Mouse (Mus musculus): ENCODE results near the gene Prps2.
"Not testable (repeated sequence)": the region's sequence is repeated elsewhere in the genome, so short reads cannot be mapped to it uniquely, and the experiment has no call there.

Gene Prps2

DNA sequence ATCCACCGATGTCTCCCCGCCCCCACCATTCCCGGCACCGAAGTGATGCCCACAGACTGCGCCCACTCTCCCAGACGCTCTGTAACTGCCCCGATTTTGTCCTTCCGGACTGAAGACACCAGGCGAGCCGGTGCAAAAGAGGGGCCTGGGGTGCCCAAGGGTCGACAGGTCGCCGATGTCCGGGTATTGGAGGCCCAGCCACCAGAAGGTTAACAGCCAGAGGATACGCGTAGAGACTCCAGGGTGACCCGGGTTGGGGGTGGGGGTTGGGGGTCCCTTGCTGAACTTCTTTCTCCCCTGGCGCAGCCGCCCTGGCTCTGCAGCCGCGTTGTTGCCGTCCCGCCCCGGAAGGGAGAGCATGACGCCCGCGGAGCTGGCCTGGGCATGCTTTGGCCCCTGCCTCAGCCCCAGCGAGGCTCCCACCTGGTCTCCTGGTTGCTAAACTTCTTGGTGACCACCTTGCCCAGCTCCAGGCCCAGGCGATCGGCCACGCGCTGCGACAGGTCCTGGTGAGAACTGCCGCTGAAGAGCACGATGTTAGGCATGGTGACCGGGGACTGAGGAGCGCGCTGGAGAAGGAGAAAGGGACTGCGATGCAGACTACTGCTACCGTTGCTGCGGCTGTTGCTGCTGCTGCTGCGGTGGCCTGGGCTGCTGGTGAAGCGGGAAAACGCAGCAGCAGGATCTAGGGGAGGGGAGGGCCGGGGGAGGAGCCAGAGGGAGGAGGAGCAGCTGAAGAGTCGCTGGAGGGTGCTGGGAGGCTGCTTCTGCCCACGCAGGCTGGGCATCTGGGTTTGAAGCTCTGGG is at the start of gene Prps2:
Gene Prps2, minus strand, starts transcription at position 703 of the 807 bp plus-strand sequence.
- peak; percentile 37 for DNase-seq

- DNase-seq: no peak
Measured at GRCm38 (mm10) chrX:167417654-167418053, 35.1 kb upstream of the Prps2 start.

- no peak for DNase-seq
Measured at GRCm38 (mm10) chrX:167394940-167395339, 12.4 kb upstream of the Prps2 start.

DNA sequence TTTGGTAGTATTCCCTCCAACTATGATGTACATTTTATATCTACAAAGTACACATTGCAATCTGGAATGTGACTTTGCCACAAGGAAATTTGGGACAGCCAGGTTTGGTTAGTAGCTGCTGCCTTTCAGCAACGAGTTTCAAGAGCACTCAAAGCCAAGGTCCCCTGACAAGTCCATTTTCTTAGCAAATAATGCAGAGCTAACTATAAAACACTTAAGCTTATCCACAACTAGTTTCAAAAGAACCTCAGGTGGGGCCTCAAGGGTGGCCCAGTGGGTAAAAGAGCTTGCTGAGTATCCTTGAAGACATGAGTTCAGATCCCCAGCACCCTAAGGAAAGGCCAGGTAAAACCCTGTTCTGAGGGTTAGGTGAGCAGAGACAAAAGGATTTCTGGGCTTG is 4.1 kb upstream of the Prps2 start:
- no peak for DNase-seq

DNA sequence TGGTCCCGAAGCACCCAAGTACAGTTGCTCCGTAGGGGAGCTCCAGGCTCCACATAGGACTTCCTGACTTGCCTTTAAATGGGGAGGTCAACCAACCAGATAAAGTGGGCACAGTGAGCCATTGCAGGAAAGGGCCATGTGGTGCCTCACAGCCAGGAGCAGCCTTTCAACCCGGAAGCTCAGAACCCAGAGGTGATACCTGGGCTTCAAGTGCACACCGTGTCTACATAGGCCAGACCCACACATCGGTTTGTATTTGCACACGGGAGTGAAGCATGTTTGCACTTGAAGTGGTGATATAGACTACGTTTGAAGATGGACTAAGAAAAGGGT is 271 bp upstream of the Prps2 start:
- no peak for DNase-seq

- no peak for DNase-seq
Measured at GRCm38 (mm10) chrX:167381583-167382046, 934 bp downstream of the Prps2 start.

DNA sequence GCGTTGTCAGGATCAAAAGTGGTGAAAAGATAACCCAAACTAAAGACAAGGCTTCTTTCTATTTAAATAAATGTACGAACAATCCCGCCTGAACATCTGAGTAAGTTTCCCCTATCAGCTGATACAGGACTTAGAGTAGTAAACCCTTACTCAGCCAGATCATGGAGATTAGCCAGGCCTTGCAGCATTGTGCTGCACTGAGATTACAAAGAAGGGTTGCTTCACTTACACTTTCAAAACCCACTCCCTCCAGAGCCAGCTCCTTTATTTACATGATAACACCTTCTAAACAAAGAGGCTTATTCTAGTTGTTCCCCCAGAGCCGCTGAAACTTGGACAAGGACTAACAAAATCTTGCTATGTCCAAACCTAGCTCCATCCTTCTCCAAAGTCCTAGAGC is 2.5 kb downstream of the Prps2 start:
- no peak for DNase-seq

DNA sequence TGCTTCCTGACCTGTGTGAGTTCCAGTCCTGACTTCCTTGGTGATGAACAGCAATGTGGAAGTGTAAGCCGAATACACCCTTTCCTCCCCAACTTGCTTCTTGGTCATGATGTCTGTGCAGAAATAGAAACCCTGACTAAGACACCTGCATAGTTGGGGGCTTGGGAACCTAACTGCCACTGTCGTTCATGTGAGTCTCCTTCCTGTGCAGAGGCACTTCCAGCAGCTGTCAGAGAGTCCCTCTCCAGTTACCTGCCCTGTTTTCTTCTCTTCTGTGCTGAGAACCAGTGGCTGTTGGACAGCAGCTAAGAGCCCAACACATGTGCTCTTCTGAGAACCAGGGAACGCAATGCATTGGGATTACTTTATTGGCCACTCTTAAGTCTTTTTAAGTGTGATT is 21.3 kb downstream of the Prps2 start:
- not testable (repeated sequence) for DNase-seq

GRCm38 (mm10) chrX:167359704-167360103 is 22.8 kb downstream of the Prps2 start:
- no peak for DNase-seq

DNA sequence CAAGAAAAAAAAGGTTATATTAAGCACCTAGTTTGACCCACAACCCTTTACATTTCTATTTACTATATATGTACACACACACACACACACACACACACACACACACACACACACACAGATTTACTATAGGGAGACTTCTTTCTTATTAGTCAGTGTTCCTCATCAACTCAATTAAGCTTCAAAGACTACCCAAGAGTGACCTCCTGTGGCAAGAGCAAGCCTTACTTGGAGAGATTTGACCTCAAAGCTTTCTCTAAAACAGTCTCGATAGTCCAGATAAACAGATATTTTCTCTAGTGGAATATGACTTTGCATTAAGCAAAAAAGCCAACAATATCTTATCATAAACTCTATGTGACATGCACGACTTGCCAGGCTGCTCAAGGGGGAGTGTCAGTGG is 25.1 kb downstream of the Prps2 start:
- DNase-seq: no peak

GRCm38 (mm10) chrX:167355965-167356364 is 26.6 kb downstream of the Prps2 start:
- DNase-seq: no peak

DNA sequence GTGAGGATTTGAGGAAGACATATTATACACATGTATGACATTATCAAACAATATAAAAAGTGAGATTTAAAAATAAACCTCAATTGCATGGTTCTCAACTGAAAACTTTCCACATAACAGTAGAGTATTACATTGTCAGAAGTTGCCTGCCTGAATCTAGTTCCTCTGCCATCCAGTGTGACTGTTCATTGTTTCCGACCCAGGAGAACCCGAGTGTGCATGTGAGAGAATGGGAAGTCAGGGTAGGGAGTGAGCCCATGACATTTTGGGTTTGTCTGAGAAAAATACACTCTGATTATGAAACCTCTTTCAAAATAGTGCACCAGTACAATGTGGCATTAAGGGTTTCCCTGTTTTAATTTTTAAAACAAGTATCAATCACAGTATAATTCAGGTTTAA is 28.9 kb downstream of the Prps2 start:
- DNase-seq: no peak

DNA sequence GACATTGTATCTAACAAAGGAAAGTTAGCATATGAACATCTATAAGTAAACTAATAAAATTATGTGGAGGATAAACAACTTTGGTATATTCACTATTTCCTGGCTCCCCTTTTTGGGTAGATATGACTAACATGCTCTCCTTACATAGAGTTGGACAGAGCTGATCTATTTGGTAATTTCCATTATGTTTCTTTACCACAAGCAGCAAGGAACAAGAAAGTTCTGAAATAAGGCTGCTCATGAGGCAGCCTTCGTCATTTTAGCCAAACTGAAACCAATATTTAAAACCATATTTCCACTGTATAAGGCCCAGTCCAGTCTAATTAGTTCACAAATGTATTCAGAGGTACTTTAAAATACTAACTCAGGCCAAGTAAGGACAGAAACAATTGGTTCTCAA is 36.1 kb downstream of the Prps2 start:
- DNase-seq: no peak

- no peak for DNase-seq
Measured at GRCm38 (mm10) chrX:167344356-167344755, 38.2 kb downstream of the Prps2 start.

GRCm38 (mm10) chrX:167341811-167342210 is 40.7 kb downstream of the Prps2 start:
- no peak for DNase-seq

DNA sequence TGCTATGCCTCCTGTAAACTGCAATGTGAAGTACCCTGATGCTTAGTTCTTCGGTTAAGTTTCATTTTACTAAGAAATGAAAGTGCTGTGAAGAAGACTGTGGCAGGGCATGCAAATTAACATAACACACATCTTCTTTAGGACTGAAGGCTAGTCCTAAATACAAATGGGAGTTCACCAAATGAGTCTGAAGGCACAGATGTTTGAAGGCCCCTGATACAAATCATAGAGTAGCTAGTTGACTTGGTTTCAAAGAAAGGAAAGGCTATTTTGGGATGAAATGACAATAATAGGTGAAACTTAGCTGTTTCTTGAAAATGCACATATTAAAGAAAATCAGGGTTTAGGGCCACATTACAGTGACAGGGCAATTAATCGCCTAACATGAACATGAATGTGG is 42.4 kb downstream of the Prps2 start:
- no peak for DNase-seq

DNA sequence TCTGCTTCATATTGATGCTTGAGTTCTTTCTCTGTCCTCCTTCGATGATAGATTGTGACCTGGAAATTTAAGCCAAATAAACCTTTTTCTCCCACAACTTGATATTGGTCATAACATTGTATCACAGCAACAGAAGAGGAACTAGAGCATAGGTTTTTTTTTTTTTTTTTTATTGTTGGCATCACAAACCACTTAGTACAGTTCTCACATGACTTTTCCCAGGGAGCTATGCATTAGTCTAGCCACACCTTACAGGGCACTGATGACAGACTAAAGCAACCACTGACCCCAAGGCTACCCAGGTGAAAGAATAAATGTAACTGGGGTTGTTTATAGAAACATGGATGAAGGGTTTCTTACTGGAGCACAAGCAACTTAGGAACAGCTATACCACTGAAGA is 44.6 kb downstream of the Prps2 start:
- DNase-seq: no peak

DNA sequence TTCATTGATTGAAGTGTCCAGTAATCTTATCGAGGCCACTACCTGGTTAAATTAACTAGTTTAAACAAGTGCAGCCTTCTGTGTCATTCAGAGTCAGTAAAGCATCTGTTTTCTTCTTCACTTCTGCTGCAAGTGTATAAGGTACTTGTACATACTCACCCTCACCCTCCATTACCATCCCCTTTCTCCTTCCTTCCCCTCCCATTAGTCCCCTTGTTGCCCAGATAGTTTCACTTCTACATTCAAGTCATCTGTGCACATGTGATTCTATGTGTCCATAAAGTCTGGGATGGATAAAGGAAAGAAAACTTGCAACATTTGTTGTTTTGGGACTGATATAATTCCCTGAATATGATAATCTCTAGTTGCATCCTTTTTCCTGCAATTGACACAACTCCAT is 48.0 kb downstream of the Prps2 start:
- DNase-seq: no peak

DNA sequence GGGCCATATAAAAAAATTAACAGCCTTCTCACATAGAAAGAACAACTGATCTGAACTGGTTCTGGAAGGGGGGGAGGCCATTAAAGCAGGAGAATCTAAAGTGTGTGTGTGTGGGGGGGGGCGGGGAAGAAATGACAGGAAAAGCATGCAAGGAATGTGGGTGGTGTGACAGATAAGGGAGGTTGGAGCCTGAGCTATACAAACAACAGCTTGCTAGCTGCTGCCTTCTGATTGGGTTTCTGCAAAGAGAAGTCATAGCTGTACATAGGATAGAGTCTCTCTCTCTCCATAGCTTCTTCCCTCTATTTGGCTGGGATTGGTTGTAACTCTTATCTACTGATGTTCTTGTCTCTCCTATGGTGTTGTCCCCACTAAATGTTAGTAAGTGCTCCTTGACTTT is 49.9 kb downstream of the Prps2 start:
- DNase-seq: no peak

DNA sequence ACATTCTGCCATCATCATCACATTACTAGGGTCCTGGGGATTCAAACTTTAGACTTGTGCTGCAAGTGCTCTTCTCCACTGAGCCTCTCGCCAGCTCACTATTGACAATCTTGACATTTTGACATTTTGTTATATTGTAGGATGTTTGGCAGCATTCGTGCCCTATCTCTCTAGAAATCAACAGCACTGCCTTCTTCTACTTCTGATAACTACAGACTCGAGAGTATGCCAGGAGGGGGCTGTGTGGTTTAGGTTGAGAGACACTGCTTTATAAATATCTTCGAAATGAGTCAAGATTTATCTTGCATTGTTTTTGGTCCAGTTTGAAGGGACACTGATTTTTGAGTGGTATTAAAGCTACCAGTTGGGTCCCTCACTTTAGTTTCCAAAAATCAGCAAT is 51.6 kb downstream of the Prps2 start:
- DNase-seq: no peak

DNA sequence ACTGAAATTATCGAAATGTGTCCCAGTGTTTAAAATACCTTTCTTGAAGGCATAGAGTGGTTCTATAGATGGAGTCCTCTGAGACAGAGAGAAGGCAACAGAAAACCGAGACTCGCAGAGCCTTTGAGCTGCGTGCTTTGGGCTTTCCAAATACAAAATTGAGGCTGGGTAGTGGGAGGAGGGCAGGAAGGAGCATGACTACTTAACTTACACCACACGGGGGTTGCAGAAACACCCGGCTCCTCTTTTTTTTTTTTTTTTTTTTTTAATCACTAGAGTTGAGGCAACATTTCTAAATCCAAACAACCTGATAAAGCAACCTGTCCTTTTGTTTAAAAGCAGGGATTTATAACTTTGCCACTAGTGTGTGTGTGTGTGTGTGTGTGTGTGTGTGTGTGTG is 52.1 kb downstream of the Prps2 start, which contains the start of gene Tlr7:
Gene Tlr7, minus strand, starts transcription at position 160 of the 400 bp plus-strand sequence.
- DNase-seq: no peak

DNA sequence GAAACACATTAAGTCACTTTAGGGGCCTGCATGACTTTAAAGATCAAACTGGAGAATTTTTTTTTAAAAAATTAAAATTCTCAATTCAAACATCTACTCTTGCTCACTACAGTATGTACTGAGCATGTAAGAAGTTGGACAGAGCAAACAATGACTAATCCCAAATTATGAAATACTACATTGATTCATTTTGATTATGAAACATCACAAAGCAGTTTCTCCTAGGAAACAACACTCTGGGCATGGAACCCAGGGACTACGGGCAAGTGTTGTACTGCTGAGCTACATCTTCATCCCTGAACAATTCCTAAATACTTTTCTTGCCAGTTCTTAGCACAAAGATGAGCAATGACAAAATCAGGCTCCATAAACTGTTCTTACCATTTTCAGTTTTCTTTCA is 52.9 kb downstream of the Prps2 start:
- DNase-seq: no peak

- DNase-seq: peak; percentile 21
Measured at GRCm38 (mm10) chrX:167329098-167329497, 53.5 kb downstream of the Prps2 start.

- no peak for DNase-seq
Measured at GRCm38 (mm10) chrX:167328519-167328918, 54.0 kb downstream of the Prps2 start.

- DNase-seq: no peak
Measured at GRCm38 (mm10) chrX:167323742-167324141, 58.8 kb downstream of the Prps2 start.

Measured in right cerebral cortex, adult 18-20 months (tissue).